Mouse (Mus musculus) forebrain, embryonic 14.5 days (tissue): ENCODE measurements at regions not wholly inside any gene's neighbourhood (a gene's known extent, or its start where the extent isn't known, plus 50 kb on each side); places are given as distances from the start of the nearest gene placed in this dataset.

Experiments
- ATAC-seq: fragments of 200-750 bp; cut with Nextera tagmentation; 2 replicates; pipeline ENCODE4 v1.8.0; 2017; ENCODE audit warnings: mild to moderate bottlenecking, moderate library complexity
- DNase-seq: peaks from one replicate; pipeline ENCODE4 v3.0.0-alpha.2; 2015; ENCODE audit warnings: low spot score
- H3K27ac ChIP-seq: fragments of 300-500 bp; sonication (generic); 2 replicates; pipeline ENCODE4 v1.5.1; 2014; ENCODE audit warnings: low read depth, mild to moderate bottlenecking, control low read depth, low read length, moderate library complexity
- H3K27me3 ChIP-seq: fragments of 300-500 bp; sonication (generic); replicated peaks from 2 replicates; pipeline ENCODE4 v1.6.1; 2014; ENCODE audit warnings: low read length, control low read depth, mixed read lengths; ENCODE audit not compliant: control insufficient read depth, insufficient read depth
- H3K36me3 ChIP-seq: fragments of 300-500 bp; sonication (generic); 2 replicates; pipeline ENCODE4 v1.6.1; 2014; ENCODE audit warnings: low read length, control low read depth; ENCODE audit not compliant: control insufficient read depth, insufficient read depth
- H3K4me1 ChIP-seq: fragments of 300-500 bp; sonication (generic); 2 replicates; pipeline ENCODE4 v1.6.1; 2014; ENCODE audit warnings: antibody characterized with exemption, low read length, control low read depth; ENCODE audit not compliant: control insufficient read depth, insufficient read depth
- H3K4me2 ChIP-seq: fragments of 300-500 bp; sonication (generic); 2 replicates; pipeline ENCODE4 v1.6.1; 2014; ENCODE audit warnings: mild to moderate bottlenecking, control low read depth, low read length
- H3K4me3 ChIP-seq: fragments of 300-500 bp; sonication (generic); 2 replicates; pipeline ENCODE4 v1.5.1; 2014; ENCODE audit warnings: low read depth, low read length, control low read depth
- H3K9ac ChIP-seq: fragments of 300-500 bp; sonication (generic); 2 replicates; pipeline ENCODE4 v1.6.1; 2014; ENCODE audit warnings: mild to moderate bottlenecking, low read length, control low read depth, moderate library complexity
- H3K9me3 ChIP-seq: fragments of 300-500 bp; sonication (generic); replicated peaks from 2 replicates; pipeline ENCODE4 v1.6.1; 2016; ENCODE audit warnings: low read length, control low read depth, mixed read lengths; ENCODE audit not compliant: control insufficient read depth
- WGBS: fragments of 180-500 bp; shearing (Covaris S2); extraction: QIAGEN DNeasy Blood & Tissue Kit; methylation state at CpG from one replicate; pipeline ENCODE4 v1.1.7; 2014; 5-methylcytosine and 5-hydroxymethylcytosine counted together

GRCm38 (mm10) chr16:90666271-90666986 is 60.8 kb downstream of the Mis18a start:
- Histone ChIP-seq H3K4me3 (no peak overlapping the region), H3K36me3 (no peaks in the 10 kb centered on the region), H3K9me3 (no peaks in the 10 kb centered on the region), H3K27me3 (no peaks in the 10 kb centered on the region), H3K4me1 (no peaks in the 10 kb centered on the region), H3K9ac (no peak overlapping the region), H3K27ac (no peak overlapping the region), H3K4me2 (no peak overlapping the region)
- DNase-seq (no peak), ATAC-seq (no peak)
- 91% methylated on average over 11 of the region's 11 CpGs for WGBS

- Histone ChIP-seq H3K27ac (no peak overlapping the region), H3K4me3 (no peak overlapping the region), H3K4me1 (no peaks in the 10 kb centered on the region), H3K4me2 (no peak overlapping the region), H3K27me3 (no peaks in the 10 kb centered on the region), H3K9me3 (no peaks in the 10 kb centered on the region), H3K9ac (no peak overlapping the region), H3K36me3 (no peaks in the 10 kb centered on the region)
- WGBS, result 69% methylated on average over 9 of the region's 9 CpGs
- DNase-seq (peak; percentile 53), ATAC-seq (no peak; the same call in 1 of the 2 replicates)
Measured at GRCm38 (mm10) chr16:90664086-90664485, 63.1 kb downstream of the Mis18a start.

DNA sequence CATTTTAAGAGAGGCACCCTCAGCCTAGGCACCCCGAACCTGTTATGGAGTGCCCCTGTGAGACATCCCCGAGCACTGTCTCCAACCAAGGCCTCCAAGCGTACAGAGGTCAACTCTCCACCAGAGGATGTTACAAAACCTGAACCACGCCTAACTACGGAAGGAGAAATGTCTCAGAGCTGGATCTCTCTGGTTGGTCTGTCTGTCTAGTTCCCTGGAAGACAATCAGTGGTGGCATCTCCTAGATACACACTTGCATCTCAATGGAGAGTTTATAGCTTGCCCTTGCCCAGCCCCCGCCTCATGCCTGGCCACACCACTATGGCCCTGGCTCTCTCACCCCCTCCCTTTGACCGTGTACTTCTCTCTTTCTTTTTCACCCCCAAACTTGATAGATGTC is 69.2 kb downstream of the Mis18a start:
- Histone ChIP-seq H3K27me3 (no peaks in the 10 kb centered on the region), H3K4me1 (0 out of 2 replicates have a peak, but pooled peaks cover 2% of the 10 kb centered on the region), H3K9ac (no peak overlapping the region), H3K36me3 (no peaks in the 10 kb centered on the region), H3K9me3 (no peaks in the 10 kb centered on the region), H3K4me3 (no peak overlapping the region), H3K27ac (no peak overlapping the region), H3K4me2 (no peak overlapping the region)
- ATAC-seq (no peak), DNase-seq (no peak)
- WGBS, result 91% methylated on average over 7 of the region's 7 CpGs

GRCm38 (mm10) chr16:90657027-90657426 is 70.2 kb downstream of the Mis18a start:
- Histone ChIP-seq H3K36me3 (no peaks in the 10 kb centered on the region), H3K27ac (peak overlapping the region; percentile 53), H3K9ac (no peak overlapping the region), H3K4me3 (no peak overlapping the region), H3K9me3 (no peaks in the 10 kb centered on the region), H3K27me3 (no peaks in the 10 kb centered on the region), H3K4me1 (0 out of 2 replicates have a peak, but pooled peaks cover 2% of the 10 kb centered on the region), H3K4me2 (no peak overlapping the region)
- 49% methylated on average over 9 of the region's 9 CpGs for WGBS
- DNase-seq (no peak), ATAC-seq (peak; percentile 47)

GRCm38 (mm10) chr16:90656571-90657011 is 70.6 kb downstream of the Mis18a start:
- no peak overlapping the region for H3K4me3 ChIP-seq
- no peak overlapping the region; the same call in 1 of the 2 replicates for H3K9ac ChIP-seq
- DNase-seq, result peak; percentile 85
- H3K4me2 ChIP-seq, result no peak overlapping the region
- 0 out of 2 replicates have a peak, but pooled peaks cover 2% of the 10 kb centered on the region for H3K4me1 ChIP-seq
- no peaks in the 10 kb centered on the region for H3K36me3 ChIP-seq
- peak; percentile 95 for ATAC-seq
- WGBS, result 7% methylated on average over 16 of the region's 16 CpGs
- no peaks in the 10 kb centered on the region for H3K27me3 ChIP-seq
- H3K27ac ChIP-seq, result peak overlapping the region; percentile 53
- H3K9me3 ChIP-seq, result no peaks in the 10 kb centered on the region

- H3K27ac ChIP-seq, result no peak overlapping the region
- no peak overlapping the region for H3K4me3 ChIP-seq
- 0 out of 2 replicates have a peak, but pooled peaks cover 2% of the 10 kb centered on the region for H3K4me1 ChIP-seq
- no peaks in the 10 kb centered on the region for H3K27me3 ChIP-seq
- 93% methylated on average over 5 of the region's 5 CpGs for WGBS
- no peaks in the 10 kb centered on the region for H3K9me3 ChIP-seq
- DNase-seq, result no peak
- no peaks in the 10 kb centered on the region for H3K36me3 ChIP-seq
- ATAC-seq, result no peak
- no peak overlapping the region for H3K4me2 ChIP-seq
- no peak overlapping the region for H3K9ac ChIP-seq
Measured at GRCm38 (mm10) chr16:90654853-90655252, 72.4 kb downstream of the Mis18a start.

DNA sequence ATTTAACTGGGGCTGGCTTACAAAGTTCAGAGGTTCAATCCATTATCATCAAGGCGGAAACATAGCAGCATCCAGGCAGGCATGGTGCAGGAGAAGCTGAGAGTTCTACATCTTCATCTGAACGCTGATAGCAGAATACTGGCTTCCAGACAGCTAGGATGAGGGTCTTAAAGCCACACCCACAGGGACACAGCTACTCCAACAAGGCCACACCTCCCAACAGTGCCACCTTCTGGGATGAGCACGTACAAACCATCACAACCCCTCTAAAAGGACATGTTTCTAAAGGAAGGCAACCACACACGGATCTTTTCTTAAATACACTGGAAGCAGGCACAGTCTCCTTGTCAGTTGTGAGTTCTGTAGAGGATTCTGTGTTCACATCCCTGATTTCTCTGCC is 74.4 kb downstream of the Mis18a start:
- H3K9ac ChIP-seq, result no peak overlapping the region
- 73% methylated on average over 4 of the region's 4 CpGs for WGBS
- no peaks in the 10 kb centered on the region for H3K27me3 ChIP-seq
- no peak for ATAC-seq
- H3K36me3 ChIP-seq, result no peaks in the 10 kb centered on the region
- 0 out of 2 replicates have a peak, but pooled peaks cover 2% of the 10 kb centered on the region for H3K4me1 ChIP-seq
- no peak overlapping the region for H3K4me3 ChIP-seq
- no peak for DNase-seq
- no peaks in the 10 kb centered on the region for H3K9me3 ChIP-seq
- no peak overlapping the region for H3K27ac ChIP-seq
- H3K4me2 ChIP-seq, result no peak overlapping the region

DNA sequence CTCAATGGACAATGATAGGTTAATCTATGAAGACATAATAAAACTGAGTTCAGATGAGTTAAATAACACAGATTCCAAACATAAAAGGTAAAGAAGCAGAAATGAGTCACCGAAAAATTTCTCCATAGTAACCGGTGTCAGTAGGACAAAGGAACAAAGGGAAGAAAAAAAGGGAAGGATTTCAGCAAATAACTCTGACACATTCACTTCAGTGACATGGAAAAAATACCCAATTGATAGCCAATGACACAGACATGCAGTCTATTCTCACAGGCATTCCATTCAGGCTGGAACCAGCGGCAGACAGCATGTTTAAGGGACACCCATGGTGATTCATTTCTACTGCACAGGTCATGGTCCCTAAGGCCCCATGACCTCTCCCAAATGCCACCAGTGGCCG is 79.0 kb downstream of the Mis18a start:
- WGBS, result 61% methylated on average over 4 of the region's 4 CpGs
- DNase-seq (no peak), ATAC-seq (no peak)
- Histone ChIP-seq H3K4me1 (no peaks in the 10 kb centered on the region), H3K27me3 (no peaks in the 10 kb centered on the region), H3K9me3 (no peaks in the 10 kb centered on the region), H3K4me2 (no peak overlapping the region), H3K4me3 (no peak overlapping the region), H3K9ac (no peak overlapping the region), H3K36me3 (no peaks in the 10 kb centered on the region), H3K27ac (no peak overlapping the region)

GRCm38 (mm10) chr16:90642671-90643070 is 84.5 kb downstream of the Mis18a start:
- no peaks in the 10 kb centered on the region for H3K36me3 ChIP-seq
- 0 out of 2 replicates have a peak, but pooled peaks cover 2% of the 10 kb centered on the region for H3K4me1 ChIP-seq
- 92% methylated on average over 6 of the region's 6 CpGs for WGBS
- H3K4me3 ChIP-seq, result no peak overlapping the region
- no peak overlapping the region for H3K9ac ChIP-seq
- no peak overlapping the region for H3K27ac ChIP-seq
- ATAC-seq (no peak), DNase-seq (no peak)
- no peaks in the 10 kb centered on the region for H3K27me3 ChIP-seq
- no peak overlapping the region for H3K4me2 ChIP-seq
- no peaks in the 10 kb centered on the region for H3K9me3 ChIP-seq
